Mouse (Mus musculus): Measurements from ENCODE around the gene Krtap3-2. TPM values are rescaled to one million over a fixed set of nuclear protein-coding genes. Genes with fewer than 3 reads are reported as not detected.
A peak's percentile ranks its signal among the peaks of the same experiment; 100 is the strongest.
"Not testable (repeated sequence)": the region's sequence is repeated elsewhere in the genome, so short reads cannot be mapped to it uniquely, and the experiment has no call there.

The Krtap3-2 gene
- polyA plus RNA-seq (2014; fragmentation: Nextera tagmentation; extraction: Ambion mirVana), result not detected in 2 replicates

GRCm38 (mm10) chr11:99556753-99557152, at the start of gene Krtap3-2:
TSS of gene Krtap3-2 (minus strand) at chr11:99556853.
- ATAC-seq (ENCODE audit: insufficient read depth) (no peak), DNase-seq (no peak)
- H3K27ac ChIP-seq (ENCODE audit: low read depth), result no peak within 1 kb of the TSS
- no peak within 1 kb of the TSS for H3K4me3 ChIP-seq (ENCODE audit: low read depth, low read length)
- no peak for TF ChIP-seq CTCF (IDR thresholded peaks at IDR 0.05; ENCODE audit: low read depth)
- H3K36me3 ChIP-seq (ENCODE audit: insufficient read depth), result no peaks in the 10 kb centered on the region
- no peaks in the 10 kb centered on the region for H3K9me3 ChIP-seq (ENCODE audit: low read depth, low read length)
- 88% methylated on average over 2 of the region's 2 CpGs for WGBS
- H3K4me2 ChIP-seq, result no peak within 1 kb of the TSS
- H3K27me3 ChIP-seq (ENCODE audit: insufficient read depth, low read length), result no peaks in the 10 kb centered on the region
- H3K4me1 ChIP-seq (ENCODE audit: insufficient read depth), result no peaks in the 10 kb centered on the region
- H3K9ac ChIP-seq, result no peak within 1 kb of the TSS

- H3K4me3 ChIP-seq (ENCODE audit: low read depth, low read length); H3K9ac ChIP-seq; H3K36me3 ChIP-seq (ENCODE audit: insufficient read depth); DNase-seq; H3K4me2 ChIP-seq; H3K27ac ChIP-seq (ENCODE audit: low read depth); H3K4me1 ChIP-seq (ENCODE audit: insufficient read depth); ATAC-seq (ENCODE audit: insufficient read depth); H3K27me3 ChIP-seq (ENCODE audit: insufficient read depth, low read length); H3K9me3 ChIP-seq (ENCODE audit: low read depth, low read length): not testable (repeated sequence)
- 53% methylated on average over 1 of the region's 1 CpGs for WGBS
Observed at GRCm38 (mm10) chr11:99603208-99603607, 46.6 kb upstream of the Krtap3-2 start, which contains the start of gene Gm11938. TSS of gene Gm11938 (minus strand) at chr11:99603308.

GRCm38 (mm10) chr11:99597742-99598141, 41.1 kb upstream of the Krtap3-2 start, which contains the start of gene Krtap9-3:
TSS of gene Krtap9-3 (minus strand) at chr11:99598105.
- 83% methylated on average over 6 of the region's 6 CpGs for WGBS
- not testable (repeated sequence) for H3K36me3 ChIP-seq (ENCODE audit: insufficient read depth); H3K4me2 ChIP-seq; ATAC-seq (ENCODE audit: insufficient read depth); DNase-seq; H3K27me3 ChIP-seq (ENCODE audit: insufficient read depth, low read length); H3K9ac ChIP-seq; H3K4me1 ChIP-seq (ENCODE audit: insufficient read depth); H3K27ac ChIP-seq (ENCODE audit: low read depth); H3K4me3 ChIP-seq (ENCODE audit: low read depth, low read length); H3K9me3 ChIP-seq (ENCODE audit: low read depth, low read length)

- Histone ChIP-seq H3K27me3 (ENCODE audit: insufficient read depth, low read length) (no peaks in the 10 kb centered on the region), H3K9ac (no peak within 1 kb of the TSS), H3K9me3 (ENCODE audit: low read depth, low read length) (no peaks in the 10 kb centered on the region), H3K4me2 (no peak within 1 kb of the TSS), H3K4me3 (ENCODE audit: low read depth, low read length) (no peak within 1 kb of the TSS), H3K27ac (ENCODE audit: low read depth) (no peak within 1 kb of the TSS), H3K4me1 (ENCODE audit: insufficient read depth) (no peaks in the 10 kb centered on the region), H3K36me3 (ENCODE audit: insufficient read depth) (no peaks in the 10 kb centered on the region)
- TF ChIP-seq CTCF (IDR thresholded peaks at IDR 0.05; ENCODE audit: low read depth), result no peak
- DNase-seq (no peak), ATAC-seq (ENCODE audit: insufficient read depth) (no peak)
- WGBS, result 70% methylated on average over 6 of the region's 6 CpGs
Observed at GRCm38 (mm10) chr11:99590981-99591380, 34.3 kb upstream of the Krtap3-2 start, which contains the start of gene Krtap1-3. TSS of gene Krtap1-3 (minus strand) at chr11:99591339.

GRCm38 (mm10) chr11:99585096-99585495, 28.4 kb upstream of the Krtap3-2 start:
- Histone ChIP-seq H3K4me1 (ENCODE audit: insufficient read depth) (no peaks in the 10 kb centered on the region), H3K4me3 (ENCODE audit: low read depth, low read length) (no peak overlapping the region), H3K9ac (no peak overlapping the region), H3K36me3 (ENCODE audit: insufficient read depth) (no peaks in the 10 kb centered on the region), H3K27me3 (ENCODE audit: insufficient read depth, low read length) (no peaks in the 10 kb centered on the region), H3K9me3 (ENCODE audit: low read depth, low read length) (no peaks in the 10 kb centered on the region), H3K27ac (ENCODE audit: low read depth) (no peak overlapping the region), H3K4me2 (no peak overlapping the region)
- DNase-seq (peak; percentile 13), ATAC-seq (ENCODE audit: insufficient read depth) (no peak)
- no peak for TF ChIP-seq CTCF (IDR thresholded peaks at IDR 0.05; ENCODE audit: low read depth)
- 78% methylated on average over 7 of the region's 7 CpGs for WGBS

- Histone ChIP-seq H3K4me1 (ENCODE audit: insufficient read depth) (no peaks in the 10 kb centered on the region), H3K27ac (ENCODE audit: low read depth) (no peak within 1 kb of the TSS), H3K4me2 (no peak within 1 kb of the TSS), H3K9ac (no peak within 1 kb of the TSS), H3K27me3 (ENCODE audit: insufficient read depth, low read length) (no peaks in the 10 kb centered on the region), H3K9me3 (ENCODE audit: low read depth, low read length) (no peaks in the 10 kb centered on the region), H3K36me3 (ENCODE audit: insufficient read depth) (no peaks in the 10 kb centered on the region), H3K4me3 (ENCODE audit: low read depth, low read length) (no peak within 1 kb of the TSS)
- WGBS, result 73% methylated on average over 5 of the region's 5 CpGs
- TF ChIP-seq CTCF (IDR thresholded peaks at IDR 0.05; ENCODE audit: low read depth), result no peak
- no peak for ATAC-seq (ENCODE audit: insufficient read depth)
- no peak for DNase-seq
Observed at GRCm38 (mm10) chr11:99583245-99583704, 26.6 kb upstream of the Krtap3-2 start, which contains the start of gene Krtap1-4. TSS of gene Krtap1-4 (minus strand) at chr11:99583654.

- H3K36me3 ChIP-seq (ENCODE audit: insufficient read depth), result no peaks in the 10 kb centered on the region
- H3K9ac ChIP-seq, result no peak overlapping the region
- 65% methylated on average over 6 of the region's 6 CpGs for WGBS
- ATAC-seq (ENCODE audit: insufficient read depth), result no peak
- H3K9me3 ChIP-seq (ENCODE audit: low read depth, low read length), result no peaks in the 10 kb centered on the region
- peak; percentile 11 for DNase-seq
- H3K27me3 ChIP-seq (ENCODE audit: insufficient read depth, low read length), result no peaks in the 10 kb centered on the region
- no peak overlapping the region for H3K4me2 ChIP-seq
- H3K27ac ChIP-seq (ENCODE audit: low read depth), result no peak overlapping the region
- H3K4me3 ChIP-seq (ENCODE audit: low read depth, low read length), result no peak overlapping the region
- H3K4me1 ChIP-seq (ENCODE audit: insufficient read depth), result no peaks in the 10 kb centered on the region
- TF ChIP-seq CTCF (IDR thresholded peaks at IDR 0.05; ENCODE audit: low read depth), result no peak
Observed at GRCm38 (mm10) chr11:99581564-99581963, 24.9 kb upstream of the Krtap3-2 start.
